Mouse (Mus musculus) frontal cortex, adult (tissue): ENCODE measurements around the gene Zbtb21.
"Not testable (repeated sequence)": the region's sequence is repeated elsewhere in the genome, so short reads cannot be mapped to it uniquely, and the experiment has no call there.

Experiments
- ATAC-seq: cut with Nextera tagmentation; 2 replicates; pipeline ENCODE4 v1.9.2; 2017; ENCODE audit warnings: mild to moderate bottlenecking, moderate library complexity, mixed read lengths; ENCODE audit not compliant: low TSS enrichment

The Zbtb21 gene

GRCm38 (mm10) chr16:97946993-97947392, 15.4 kb downstream of the Zbtb21 start:
- ATAC-seq, result not testable (repeated sequence)

GRCm38 (mm10) chr16:97941844-97942243, 20.6 kb downstream of the Zbtb21 start:
- ATAC-seq, result no peak

- ATAC-seq, result no peak
Observed at GRCm38 (mm10) chr16:97940471-97940973, 21.9 kb downstream of the Zbtb21 start.

GRCm38 (mm10) chr16:97935815-97936214, 26.6 kb downstream of the Zbtb21 start:
- ATAC-seq, result no peak

- ATAC-seq, result no peak
Observed at GRCm38 (mm10) chr16:97930231-97930630, 32.2 kb downstream of the Zbtb21 start.

- no peak for ATAC-seq
Observed at GRCm38 (mm10) chr16:97929520-97929919, 32.9 kb downstream of the Zbtb21 start.

- no peak for ATAC-seq
Observed at GRCm38 (mm10) chr16:97927331-97927938, 35.0 kb downstream of the Zbtb21 start.

- no peak for ATAC-seq
Observed at GRCm38 (mm10) chr16:97926381-97926780, 36.0 kb downstream of the Zbtb21 start.

- no peak for ATAC-seq
Observed at GRCm38 (mm10) chr16:97925760-97926159, 36.7 kb downstream of the Zbtb21 start.

GRCm38 (mm10) chr16:97923700-97924099, 38.7 kb downstream of the Zbtb21 start:
- no peak for ATAC-seq

GRCm38 (mm10) chr16:97922779-97923126, 39.7 kb downstream of the Zbtb21 start:
- ATAC-seq, result peak; percentile 56; the same call in 1 of the 2 replicates

- peak; percentile 95 for ATAC-seq
Observed at GRCm38 (mm10) chr16:97921961-97922778, 40.3 kb downstream of the Zbtb21 start.

GRCm38 (mm10) chr16:97920621-97921020, 41.8 kb downstream of the Zbtb21 start:
- ATAC-seq, result no peak

GRCm38 (mm10) chr16:97919793-97920192, 42.6 kb downstream of the Zbtb21 start:
- no peak for ATAC-seq

- ATAC-seq, result no peak
Observed at GRCm38 (mm10) chr16:97912873-97913272, 49.5 kb downstream of the Zbtb21 start.

- ATAC-seq, result no peak
Observed at GRCm38 (mm10) chr16:97909356-97909755, 53.1 kb downstream of the Zbtb21 start.

GRCm38 (mm10) chr16:97907496-97907895, 54.9 kb downstream of the Zbtb21 start:
- ATAC-seq, result no peak

- no peak for ATAC-seq
Observed at GRCm38 (mm10) chr16:97906337-97906736, 56.1 kb downstream of the Zbtb21 start.

GRCm38 (mm10) chr16:97905449-97905991, 56.9 kb downstream of the Zbtb21 start:
- ATAC-seq, result peak; percentile 31; the same call in 1 of the 2 replicates

- ATAC-seq, result no peak
Observed at GRCm38 (mm10) chr16:97904035-97904434, 58.4 kb downstream of the Zbtb21 start.

- ATAC-seq, result peak; percentile 62; the same call in 1 of the 2 replicates
Observed at GRCm38 (mm10) chr16:97897346-97898024, 64.9 kb downstream of the Zbtb21 start.
